Mouse (Mus musculus) heart, postnatal 10 days (tissue): ENCODE data around the gene Tfr2. TPM values are rescaled to one million over a fixed set of nuclear protein-coding genes. Genes with fewer than 3 reads are reported as not detected.

Experiments used
- DNase-seq, 2 experiments: peaks; one replicate each; pipeline ENCODE4 v3.0.0; 2021
- intact Hi-C: fragments of 180-260 bp; cut with DNase I; formaldehyde crosslinking; loops from one replicate; pipeline ENCODE4 v1.15.1; 2025
- total RNA-seq, 2 experiments: library from RNA; stranded (reverse); gene quantifications; 2 replicates each; pipeline ENCODE4 v1.2.3; 2021

Gene Tfr2
- total RNA-seq = not detected

DNA sequence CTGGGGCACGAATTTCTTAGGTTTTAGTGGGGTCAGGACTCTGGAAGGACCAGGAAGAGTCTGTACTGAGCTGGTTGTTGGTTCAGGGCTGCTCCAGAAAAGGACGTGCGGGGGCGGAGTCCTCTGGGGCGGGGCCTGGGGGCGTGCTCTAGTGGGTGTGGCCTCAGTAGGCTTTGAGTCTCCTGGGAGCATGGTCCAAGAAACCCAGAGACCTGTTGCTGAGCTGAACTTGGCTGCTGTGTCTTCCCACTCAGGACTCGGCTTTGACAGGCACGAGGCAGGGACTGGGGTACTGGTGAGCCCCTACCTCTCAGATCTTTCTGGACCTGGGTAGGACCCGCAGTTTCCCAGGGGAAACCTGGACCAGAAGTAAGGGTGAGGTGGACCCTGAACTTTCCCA is at the start of gene Tfr2:
Tfr2 (plus strand) TSS at position 176 of the 400 bp plus-strand sequence.
- peak; percentile 30 to 50 for DNase-seq
- intact Hi-C loops = no loop called here

DNA sequence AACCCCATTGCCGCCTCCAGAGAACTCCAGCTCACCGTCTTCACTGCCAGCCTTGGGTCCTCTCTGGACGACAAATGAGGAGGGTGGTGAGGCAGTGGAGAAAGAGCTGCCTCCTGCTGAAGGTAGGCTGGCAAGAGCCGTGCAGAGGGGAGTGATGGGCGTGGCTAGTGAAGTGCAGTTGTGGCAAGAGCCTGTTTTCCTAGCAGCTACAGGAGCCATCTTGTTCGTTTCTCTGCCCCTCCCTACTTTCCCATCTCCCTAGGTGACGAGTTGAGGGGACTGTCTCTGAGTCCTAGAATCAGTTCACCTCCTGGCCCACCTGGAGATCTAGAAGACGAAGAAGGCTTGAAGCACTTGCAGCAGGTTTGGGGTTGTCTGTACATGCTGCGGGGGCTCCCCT is 47.8 kb upstream of the Tfr2 start:
- DNase-seq = no peak
- intact Hi-C loops = no loop called here

DNA sequence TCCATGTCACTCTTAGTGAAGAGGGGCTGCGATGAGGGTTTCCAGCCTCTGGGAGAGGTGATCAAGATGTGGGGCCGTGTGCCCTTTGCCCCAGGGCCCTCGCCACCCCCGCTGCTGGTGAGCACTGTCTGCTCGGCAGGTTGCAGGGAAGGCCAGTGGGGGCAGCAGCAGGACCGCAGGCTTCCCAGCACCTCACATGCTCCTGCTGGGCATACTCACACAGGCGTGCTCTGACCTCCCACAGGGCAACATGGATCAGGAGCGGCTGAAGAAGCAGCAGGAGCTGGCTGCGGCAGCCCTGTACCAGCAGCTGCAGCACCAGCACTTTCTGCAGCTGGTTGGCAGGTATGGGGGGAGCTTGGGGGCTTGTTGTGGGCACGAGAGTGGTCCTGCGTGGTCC is 46.9 kb upstream of the Tfr2 start:
- intact Hi-C loops = no loop called here
- DNase-seq = no peak

DNA sequence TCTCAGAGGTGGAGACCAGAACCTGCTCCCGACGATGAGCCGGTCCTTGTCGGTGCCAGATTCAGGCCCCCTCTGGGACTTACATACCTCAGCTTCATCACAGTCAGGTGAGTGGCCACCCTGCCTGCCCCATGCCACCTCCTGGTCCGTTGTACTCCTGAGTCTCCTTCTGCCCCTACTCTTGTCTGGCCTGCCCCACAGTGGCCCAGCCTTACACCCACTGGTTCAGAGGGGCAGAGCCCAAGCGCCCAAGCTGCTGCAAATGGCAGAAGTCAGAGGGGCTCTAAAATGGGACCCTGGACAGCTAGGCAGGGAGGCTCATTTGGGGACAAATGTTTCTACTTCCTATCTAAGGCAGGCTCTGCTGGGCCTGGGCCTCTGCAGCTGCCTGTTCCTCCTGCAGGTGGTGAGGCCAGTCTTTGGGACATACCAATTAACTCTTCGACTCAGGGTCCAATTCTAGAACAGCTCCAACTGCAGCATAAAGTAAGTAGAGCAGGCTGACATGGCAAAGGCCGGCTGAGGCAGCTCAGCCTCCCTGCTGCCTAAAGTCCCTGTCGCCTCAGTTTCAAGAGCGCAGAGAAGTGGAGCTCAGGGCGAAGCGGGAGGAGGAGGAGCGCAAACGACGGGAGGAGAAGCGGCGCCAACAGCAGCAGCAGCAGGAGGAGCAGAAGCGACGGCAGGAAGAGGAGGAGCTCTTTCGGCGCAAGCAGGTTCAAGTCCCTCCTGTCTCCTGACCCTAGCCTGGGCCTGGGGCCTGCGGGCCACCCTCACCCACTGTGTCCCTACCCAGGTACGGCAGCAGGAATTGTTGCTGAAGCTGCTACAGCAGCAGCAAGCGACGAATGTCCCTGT is 46.0 kb upstream of the Tfr2 start:
- intact Hi-C loops = no loop called here
- no peak for DNase-seq

DNA sequence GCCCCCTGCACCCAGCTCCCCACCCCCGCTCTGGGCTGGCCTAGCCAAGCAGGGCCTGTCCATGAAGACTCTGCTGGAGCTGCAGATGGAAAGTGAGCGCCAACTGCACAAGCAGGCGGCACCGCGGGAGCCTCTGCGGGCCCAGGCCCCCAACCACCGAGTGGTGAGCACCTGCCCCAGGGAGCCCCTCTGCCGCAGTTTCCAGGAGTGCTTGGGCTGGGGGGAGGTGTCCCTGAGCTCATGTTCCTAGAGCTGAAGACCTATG is 45.5 kb upstream of the Tfr2 start:
- no peak for DNase-seq
- intact Hi-C loops = no loop called here

DNA sequence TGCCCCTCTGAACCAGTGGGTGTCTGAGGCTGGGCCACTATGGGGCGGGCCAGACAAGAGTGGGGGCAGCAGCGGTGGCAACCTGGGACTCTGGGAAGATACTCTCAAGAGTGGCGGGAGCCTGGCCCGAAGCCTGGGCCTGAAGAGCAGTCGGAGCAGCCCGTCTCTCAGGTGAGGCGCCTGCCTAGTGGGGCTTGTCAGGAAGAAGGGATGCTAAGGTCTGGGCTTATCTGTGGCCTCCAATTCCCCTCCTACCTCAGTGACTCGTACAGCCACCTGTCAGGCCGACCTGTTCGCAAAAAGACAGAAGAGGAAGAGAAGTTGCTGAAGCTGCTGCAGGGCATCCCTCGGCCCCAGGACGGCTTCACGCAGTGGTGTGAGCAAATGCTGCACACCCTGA is 45.0 kb upstream of the Tfr2 start:
- DNase-seq = no peak
- intact Hi-C loops = no loop called here

DNA sequence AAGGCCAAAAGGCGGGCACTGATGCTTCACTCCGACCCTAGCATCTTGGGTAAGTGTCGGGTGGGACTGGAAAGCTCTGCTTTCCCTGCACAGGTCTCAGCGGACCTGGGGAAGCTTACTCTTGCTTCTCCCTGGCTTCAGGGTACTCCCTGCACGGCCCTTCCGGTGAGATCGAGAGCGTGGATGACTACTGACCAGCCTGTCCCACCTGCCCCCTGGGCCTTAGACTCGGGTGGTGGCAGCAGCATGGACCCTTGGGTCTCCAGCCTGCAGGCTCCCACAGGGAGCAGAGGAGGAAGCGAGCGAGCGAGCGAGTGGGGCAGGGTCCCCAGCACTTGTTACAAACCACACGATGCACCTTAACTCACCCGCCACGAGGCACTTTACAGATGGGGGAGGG is 44.1 kb upstream of the Tfr2 start:
- intact Hi-C loops = no loop called here
- DNase-seq = no peak

DNA sequence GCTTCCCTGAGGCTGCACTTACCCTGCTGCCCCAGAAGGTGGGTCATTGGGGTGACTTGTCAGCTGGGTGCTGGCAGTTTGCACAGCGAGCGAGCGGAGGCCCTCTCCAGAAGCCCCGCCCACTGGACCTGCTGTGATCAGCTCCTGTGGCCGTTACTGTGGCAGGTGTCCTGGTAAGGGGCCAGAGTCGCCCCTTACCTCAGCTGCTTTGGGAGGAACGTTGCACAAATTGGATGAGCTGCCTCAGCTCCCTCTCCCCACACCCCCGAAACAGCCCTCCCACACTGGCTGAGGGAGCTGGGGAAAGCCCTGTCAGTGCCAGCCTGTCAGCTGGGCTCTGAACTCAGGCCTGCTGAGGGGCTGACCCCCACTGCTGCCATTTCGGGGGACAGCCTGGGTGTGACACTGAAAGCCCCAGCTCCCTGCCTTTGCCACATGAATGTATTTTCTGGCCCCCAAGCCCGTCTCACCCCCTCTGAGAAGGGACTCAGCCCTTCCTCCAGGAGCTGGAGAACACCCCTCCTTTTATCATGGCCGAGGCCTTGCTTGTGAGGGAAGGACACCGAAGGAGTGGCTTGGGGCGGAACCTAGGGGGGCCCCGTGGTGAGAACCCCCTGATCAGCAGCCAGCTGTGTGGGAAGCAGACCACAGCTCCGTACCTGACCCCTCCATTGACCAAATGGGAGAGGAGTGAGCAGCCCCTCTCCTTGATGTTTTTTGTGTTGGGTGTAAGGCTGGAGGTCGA is 43.3 kb upstream of the Tfr2 start:
- DNase-seq = peak in 1 of 2 experiments; percentile 60
- intact Hi-C loops = no loop called here

DNA sequence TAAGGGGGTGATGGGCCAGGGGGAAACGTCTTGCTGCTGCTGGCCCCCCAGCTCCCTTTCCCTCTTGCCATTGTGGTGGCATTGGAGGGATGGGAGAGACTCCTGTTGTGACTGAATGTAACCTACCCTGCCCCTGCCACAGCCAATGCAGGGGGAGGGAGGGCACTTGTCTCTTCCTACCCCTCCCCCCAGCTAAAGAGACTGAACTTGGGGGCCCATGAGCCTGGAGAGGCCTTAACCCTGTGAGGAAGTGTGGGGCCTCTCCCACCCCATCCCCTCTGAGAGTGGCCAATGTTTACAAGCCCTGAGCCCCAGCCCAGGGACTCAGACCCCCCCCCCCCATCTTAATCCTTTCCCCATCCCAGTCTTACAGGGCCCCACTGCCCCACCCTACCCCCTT is 42.2 kb upstream of the Tfr2 start:
- intact Hi-C loops = no loop called here
- no peak for DNase-seq

DNA sequence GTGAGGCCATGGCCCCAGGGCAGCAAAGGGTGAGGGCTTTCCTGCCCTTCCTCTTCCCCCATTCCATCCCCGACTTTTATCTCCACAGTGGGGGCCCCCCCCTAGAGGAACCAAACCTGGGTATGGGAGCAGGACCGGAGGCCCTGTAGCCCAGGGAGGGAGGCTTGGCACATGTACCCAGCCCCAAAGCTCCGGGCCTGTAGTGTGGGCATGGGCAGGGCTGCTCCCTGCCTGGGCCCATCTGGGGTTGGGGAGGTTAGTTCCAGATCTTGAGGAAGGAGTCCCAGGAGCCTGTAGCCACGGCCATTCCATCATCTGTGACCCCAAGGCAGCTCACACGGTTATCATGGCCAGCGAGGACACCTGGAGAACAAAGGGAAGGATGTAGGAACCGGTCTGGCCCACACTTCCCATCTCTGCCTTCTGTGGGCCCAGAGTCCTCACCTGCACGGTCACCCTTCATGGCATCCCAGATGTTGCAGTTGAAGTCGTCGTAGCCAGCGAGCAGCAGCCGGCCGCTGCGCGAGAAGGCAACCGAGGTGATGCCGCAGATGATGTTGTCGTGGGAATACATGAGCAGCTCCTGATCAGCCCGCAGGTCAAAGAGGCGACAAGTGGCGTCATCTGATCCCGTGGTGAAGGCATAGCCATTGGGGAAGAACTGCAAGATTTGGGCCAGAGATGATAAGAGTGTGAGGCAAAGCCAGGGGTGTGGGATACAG is 41.2 kb upstream of the Tfr2 start:
- DNase-seq = no peak
- intact Hi-C loops = no loop called here

DNA sequence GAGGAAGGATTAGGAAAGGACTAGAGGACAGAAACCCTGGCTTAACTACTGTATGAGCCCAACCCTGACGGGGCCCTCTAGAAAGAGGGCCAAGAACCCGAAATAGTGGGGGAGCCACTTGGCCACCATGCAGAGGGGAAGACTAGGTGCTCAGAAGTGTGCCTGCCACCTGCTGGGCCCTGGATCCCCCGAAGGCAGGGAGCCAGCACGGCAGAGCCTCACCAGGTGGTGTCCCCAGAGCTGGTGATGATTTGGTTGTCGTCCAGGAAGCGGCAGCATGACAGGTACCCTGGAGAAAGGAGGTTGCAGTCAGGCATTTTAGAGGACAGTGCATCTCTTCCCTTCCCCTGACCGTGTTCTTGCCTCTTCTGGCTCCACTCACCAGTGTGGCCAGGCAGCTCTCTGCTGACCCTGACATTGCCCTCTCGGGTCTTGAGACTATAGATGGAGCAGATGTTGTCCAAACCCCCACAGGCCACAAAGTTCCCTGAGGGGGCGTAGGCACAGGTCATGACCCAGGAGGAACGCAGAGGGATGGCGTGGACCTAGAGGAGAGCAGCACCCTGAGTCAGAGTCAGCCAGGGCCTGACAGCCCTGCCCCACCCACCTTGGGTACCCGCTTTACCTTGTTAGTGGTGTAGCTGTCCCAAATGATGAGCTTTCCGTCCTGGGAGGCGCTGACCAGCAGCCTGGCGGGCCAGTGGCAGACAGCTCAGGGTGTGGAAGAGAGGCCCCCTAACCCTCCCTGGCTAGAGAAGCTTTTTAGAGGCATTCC is 40.2 kb upstream of the Tfr2 start:
- intact Hi-C loops = no loop called here
- DNase-seq = no peak

DNA sequence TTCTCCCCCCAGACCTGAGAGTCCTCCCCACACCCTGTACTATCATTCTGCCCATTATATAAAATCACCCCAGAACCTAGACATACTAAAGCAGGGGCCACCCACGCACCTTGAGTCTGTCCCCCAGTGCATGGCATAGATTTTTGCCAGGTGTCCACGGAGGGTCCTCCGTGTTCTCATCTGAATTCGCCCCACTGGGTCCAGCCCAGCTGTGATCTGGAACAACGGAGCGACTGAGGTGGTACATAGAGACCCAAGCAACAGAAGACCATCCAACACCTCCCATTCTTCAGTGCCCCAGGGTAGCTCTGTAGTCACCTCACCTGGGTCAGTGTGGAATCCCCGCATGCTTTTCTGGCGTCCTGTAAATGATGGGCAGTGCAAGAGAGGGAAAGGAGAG is 39.6 kb upstream of the Tfr2 start:
- DNase-seq = no peak
- intact Hi-C loops = loop anchor here (5.0 kb wide), 3 partner anchors 97 to 217 kb away; partner anchors contain the start of genes Fbxo24, Gm20605, Lrch4 and Tsc22d4

DNA sequence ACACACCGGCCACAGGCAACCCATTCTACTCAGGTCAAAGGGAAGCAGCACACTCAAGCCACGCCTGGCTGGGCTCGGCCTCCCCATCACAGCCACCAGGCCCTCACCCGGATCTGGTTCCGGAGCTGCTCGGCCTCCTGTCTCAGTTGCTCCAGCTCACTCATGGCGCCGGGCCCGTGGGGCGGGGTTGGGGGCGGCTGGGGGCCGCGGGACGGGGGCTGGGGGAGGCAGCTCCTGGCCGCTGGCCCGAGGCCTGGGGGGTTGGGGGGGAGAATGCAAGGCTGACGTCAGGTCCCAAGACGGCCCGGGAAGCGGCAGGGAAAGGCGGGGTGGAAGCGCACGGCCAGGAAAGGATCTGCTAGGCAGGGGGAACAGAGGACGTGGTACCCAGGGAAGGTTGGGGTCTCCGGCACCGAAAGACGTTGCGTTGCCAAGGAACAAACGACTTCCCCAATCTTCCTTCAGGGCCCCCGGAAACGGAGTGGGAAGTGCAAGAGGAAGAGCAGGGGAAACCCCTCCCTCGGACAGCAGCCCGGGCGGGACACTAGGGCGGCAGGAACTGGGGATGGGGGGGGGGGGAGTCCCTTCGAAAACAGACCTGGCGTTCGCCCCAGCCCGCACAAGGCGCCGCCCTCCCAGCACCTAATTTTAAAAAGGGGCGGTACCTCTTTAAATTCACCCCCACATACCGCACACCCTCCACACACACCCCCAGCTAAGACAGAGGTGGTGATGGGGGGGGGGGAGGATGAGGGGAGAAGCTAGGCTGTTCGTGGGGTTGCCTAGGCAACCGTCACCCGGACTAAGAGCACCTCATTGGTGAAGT is 38.8 kb upstream of the Tfr2 start:
- intact Hi-C loops = loop anchor here (5.0 kb wide), 3 partner anchors 96 to 216 kb away; partner anchors contain the start of genes Fbxo24, Gm20605, Lrch4 and Tsc22d4
- DNase-seq = peak; percentile 83 to 84

DNA sequence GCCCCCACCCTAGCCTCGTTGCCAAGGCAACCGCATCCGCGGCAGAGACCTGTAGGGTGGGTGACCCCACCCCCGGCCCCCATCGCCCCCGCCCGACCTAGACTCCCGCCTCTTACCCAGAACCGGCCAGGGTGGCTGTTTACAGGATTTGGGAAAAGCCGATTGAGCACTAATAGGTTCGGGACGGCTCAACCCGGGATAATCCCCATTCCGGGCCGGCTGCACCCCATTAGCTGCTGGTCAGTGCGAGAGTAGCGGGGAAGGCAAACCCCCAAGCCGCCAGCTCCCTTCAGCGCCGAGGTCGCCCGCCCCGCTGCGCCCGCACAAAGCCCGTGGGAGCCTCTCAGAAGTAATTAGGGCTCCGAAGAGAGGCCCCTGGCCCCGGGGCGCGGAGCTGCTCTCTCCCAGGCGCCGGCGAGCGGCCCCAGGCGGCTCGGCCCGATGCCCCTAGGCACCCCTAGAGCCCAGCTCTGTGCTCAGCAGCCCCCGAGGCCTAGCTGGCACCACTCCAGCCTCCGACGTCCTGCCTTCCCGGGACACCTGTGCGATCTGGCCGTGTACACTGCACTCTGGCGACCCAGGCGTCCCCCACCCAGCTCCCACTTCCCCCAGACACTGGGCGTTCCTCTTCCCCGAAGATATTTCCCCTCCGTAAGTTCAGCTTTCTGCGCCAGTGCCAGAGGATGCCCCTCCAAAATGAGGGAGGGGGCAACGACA is 38.1 kb upstream of the Tfr2 start:
- intact Hi-C loops = loop anchor here (5.0 kb wide), 3 partner anchors 96 to 216 kb away; partner anchors contain the start of genes Fbxo24, Gm20605, Lrch4 and Tsc22d4
- peak; percentile 75 to 76 for DNase-seq

DNA sequence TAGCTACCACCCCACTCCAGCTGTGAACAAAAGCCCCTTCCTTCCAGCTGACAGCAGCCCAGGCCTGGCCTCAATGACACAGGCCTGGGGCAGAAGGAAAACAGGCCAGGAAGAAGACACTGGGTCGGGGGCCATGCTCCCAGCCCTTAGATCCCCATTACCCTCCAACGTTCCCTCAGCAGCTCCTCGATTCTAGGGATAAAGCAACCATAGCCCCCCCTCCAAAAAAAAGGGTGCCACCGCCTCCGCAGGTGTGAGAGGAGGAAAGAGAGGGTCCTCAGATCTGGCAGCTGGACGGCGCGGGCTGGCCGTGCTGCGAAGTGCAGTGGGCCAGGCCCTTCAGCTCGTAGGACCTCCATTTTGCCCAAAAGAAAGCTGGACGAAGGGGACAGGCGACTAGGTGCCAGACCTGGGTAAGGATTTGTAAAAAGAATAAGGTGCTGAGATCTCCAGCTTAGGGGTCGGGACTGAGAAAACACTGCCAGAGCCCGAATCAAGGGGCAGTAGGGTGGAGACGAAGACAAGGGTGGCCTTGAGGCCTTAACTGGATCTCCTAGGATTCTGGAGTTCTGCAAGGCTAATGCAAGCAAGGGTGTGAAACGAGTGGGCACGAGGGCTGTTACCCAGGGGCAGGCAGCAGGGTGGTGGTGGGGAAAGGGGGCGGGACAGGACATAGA is 37.4 kb upstream of the Tfr2 start:
- intact Hi-C loops = loop anchor here (5.0 kb wide), 3 partner anchors 95 to 215 kb away; partner anchors contain the start of genes Fbxo24, Gm20605, Lrch4 and Tsc22d4
- DNase-seq = peak; percentile 51 to 64

DNA sequence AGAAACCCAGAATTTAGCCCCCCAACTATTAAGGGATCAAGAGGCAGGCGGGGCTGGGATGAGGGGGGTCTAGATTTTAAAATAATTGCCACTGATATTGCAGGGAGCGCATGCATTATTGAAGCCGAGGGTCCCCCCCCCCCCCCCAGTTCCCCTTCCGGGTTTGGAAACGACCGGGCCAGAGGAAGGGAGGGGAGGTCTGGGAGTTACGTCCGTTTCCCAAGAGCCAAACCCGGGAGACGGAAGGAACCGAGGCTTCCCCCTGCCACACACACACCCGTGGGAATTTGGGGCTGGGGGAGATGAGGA is 36.9 kb upstream of the Tfr2 start:
- intact Hi-C loops = loop anchor here (5.0 kb wide), 3 partner anchors 95 to 215 kb away; partner anchors contain the start of genes Fbxo24, Gm20605, Lrch4 and Tsc22d4
- DNase-seq = no peak

DNA sequence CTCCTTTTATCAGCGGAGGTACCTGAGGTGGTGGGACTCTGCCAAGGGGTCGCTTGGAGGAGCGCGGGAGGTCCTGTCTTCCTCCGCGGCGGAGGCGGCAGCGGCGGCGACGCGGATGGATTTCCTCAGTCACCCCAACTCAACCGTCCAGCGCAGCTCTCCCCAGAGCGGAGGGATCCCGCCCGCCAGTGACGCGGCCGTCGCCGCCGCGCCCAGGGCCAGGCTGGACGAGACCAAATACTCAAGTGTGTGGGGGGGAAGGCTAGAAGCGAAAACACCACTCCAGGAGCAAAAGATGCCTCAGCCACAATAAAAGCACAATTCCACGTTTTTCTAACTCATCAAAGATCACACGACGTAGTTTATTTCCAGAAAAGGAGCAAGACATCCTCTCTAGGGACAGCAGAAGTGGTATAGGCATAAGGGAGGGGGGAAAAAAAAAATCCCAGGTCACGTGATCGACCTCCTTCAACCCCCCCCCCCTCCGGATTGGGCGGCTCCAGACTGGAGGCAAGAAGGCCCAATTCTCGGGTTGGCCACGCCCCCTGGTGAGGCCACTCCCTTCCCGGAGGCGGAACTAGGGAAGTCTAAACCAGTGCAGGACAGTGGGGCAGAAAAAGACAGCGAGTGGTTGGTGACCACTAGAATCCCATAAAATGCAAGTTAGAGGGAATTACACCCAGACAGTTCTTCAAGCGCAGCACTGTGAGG is 36.4 kb upstream of the Tfr2 start, which contains the start of the genes Epo and Gnb2:
Epo (minus strand) TSS at position 126 of the 711 bp plus-strand sequence.
Gnb2 (minus strand) TSS at position 394 of the 711 bp plus-strand sequence.
- intact Hi-C loops = loop anchor here (5.0 kb wide), 3 partner anchors 94 to 214 kb away; partner anchors contain the start of genes Fbxo24, Gm20605, Lrch4 and Tsc22d4
- DNase-seq = peak; percentile 99
